Mouse (Mus musculus): ENCODE measurements around the gene Tent5d.

Tent5d gene

GRCm38 (mm10) chrX:107792290-107792689 lies at the start of gene Tent5d:
Gene Tent5d (plus strand): TSS chrX:107792590.
- DNase-seq (ENCODE audit: low read depth, low spot score) = no peak

GRCm38 (mm10) chrX:107767896-107768295 lies 24.5 kb upstream of the Tent5d start:
- no peak for DNase-seq (ENCODE audit: low read depth, low spot score)

GRCm38 (mm10) chrX:107790136-107790535 lies 2.3 kb upstream of the Tent5d start:
- DNase-seq (ENCODE audit: low read depth, low spot score) = no peak

GRCm38 (mm10) chrX:107790750-107791493 lies 1.5 kb upstream of the Tent5d start:
- DNase-seq (ENCODE audit: low read depth, low spot score) = peak; percentile 9

- no peak for DNase-seq (ENCODE audit: low read depth, low spot score)
Observed at GRCm38 (mm10) chrX:107795785-107796184, 3.4 kb downstream of the Tent5d start.

GRCm38 (mm10) chrX:107796919-107797318 lies 4.5 kb downstream of the Tent5d start:
- DNase-seq (ENCODE audit: low read depth, low spot score) = no peak

- no peak for DNase-seq (ENCODE audit: low read depth, low spot score)
Observed at GRCm38 (mm10) chrX:107812120-107812519, 19.7 kb downstream of the Tent5d start.

- DNase-seq (ENCODE audit: low read depth, low spot score) = no peak
Observed at GRCm38 (mm10) chrX:107815502-107816217, 23.3 kb downstream of the Tent5d start.

- peak; percentile 87 for DNase-seq (ENCODE audit: low read depth, low spot score)
Observed at GRCm38 (mm10) chrX:107816218-107816554, 23.8 kb downstream of the Tent5d start, which contains the start of gene 2610002M06Rik. Gene 2610002M06Rik (minus strand): TSS chrX:107816334.

- no peak for DNase-seq (ENCODE audit: low read depth, low spot score)
Observed at GRCm38 (mm10) chrX:107816726-107817125, 24.3 kb downstream of the Tent5d start.

- no peak for DNase-seq (ENCODE audit: low read depth, low spot score)
Observed at GRCm38 (mm10) chrX:107858165-107858564, 65.8 kb downstream of the Tent5d start.

Measured in CD4-positive helper T cell, adult 2 months (primary cell).